Mouse (Mus musculus) cerebellum, postnatal 36 days (tissue): ENCODE results near the gene Ctf2.
"Not testable (repeated sequence)": the region's sequence is repeated elsewhere in the genome, so short reads cannot be mapped to it uniquely, and the experiment has no call there.

ENCODE experiments used
- DNase-seq, 2 experiments: peaks; one replicate each; pipeline ENCODE4 v3.0.0; 2021 to 2022; ENCODE audit warnings: mixed read lengths in 2 of 2

The Ctf2 gene

GRCm38 (mm10) chr7:127712461-127713385 lies 19.2 kb downstream of the Ctf2 start, which contains the start of gene Ctf1:
Gene Ctf1 (plus strand): TSS chr7:127712736.
- peak; percentile 75 to 78 for DNase-seq

- no peak for DNase-seq
Measured at GRCm38 (mm10) chr7:127711456-127711855, 20.5 kb downstream of the Ctf2 start.

DNA sequence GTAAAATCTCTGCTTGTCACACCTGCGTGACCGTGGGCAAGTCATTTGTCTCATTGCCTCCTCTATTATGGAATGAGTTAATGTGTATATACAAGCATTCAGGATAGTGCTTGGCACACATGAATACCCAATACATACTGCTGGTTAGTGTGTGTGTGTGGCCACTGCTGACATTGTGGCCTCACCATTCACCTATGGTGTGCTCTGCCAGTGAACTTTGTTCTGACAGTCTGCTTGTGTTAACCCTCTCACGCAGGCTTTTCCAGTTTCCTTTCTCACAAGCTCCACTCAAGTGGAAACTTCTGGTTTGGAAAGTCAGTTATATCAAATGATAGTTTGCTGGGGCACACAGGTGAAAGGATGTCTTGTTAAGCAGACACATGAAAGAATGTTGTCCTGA lies 20.9 kb downstream of the Ctf2 start:
- DNase-seq: no peak

- no peak for DNase-seq
Measured at GRCm38 (mm10) chr7:127709261-127709979, 22.5 kb downstream of the Ctf2 start.

DNA sequence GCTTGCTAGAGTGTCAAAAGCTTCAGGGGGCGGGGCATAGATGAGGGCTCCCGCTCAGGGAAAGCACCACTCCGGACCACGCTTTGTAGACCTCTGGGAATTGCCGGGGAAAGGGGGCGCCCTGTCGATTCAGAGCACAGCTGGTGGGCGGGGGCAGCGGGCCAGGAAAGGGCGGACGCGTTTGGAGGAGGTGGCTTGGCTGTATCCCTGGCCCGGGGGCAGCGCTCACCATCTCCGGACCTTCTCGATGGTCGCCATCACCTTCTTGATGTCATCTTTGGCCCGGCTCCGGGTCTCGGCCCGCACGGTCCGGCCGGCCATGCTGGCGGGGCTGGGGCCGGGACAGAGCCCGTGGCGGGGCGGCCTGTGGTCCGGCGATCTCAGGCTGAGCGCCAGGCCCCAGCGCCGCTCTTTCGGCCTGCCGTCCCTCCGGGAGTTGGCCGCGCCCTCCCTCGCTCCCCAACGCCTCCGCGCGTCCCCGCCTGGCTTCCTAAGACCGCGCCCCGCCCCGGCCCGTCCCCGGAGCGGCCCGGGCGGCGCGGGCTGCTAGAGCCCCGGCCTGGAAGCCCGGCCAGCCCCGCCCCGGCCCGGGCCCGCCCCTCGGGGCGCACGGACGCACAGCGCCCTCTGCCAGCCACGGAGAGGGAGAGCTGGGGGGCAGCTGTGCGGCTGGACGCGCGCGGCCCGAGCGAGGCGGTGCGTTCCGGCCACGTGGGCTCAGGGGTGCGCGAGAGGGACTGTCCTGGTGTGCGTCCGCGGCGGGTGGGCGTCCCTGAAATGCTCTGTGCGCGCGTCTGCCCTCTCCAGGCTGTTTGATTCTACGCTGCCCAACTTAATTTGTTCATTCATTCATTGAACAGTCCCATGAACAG lies 23.5 kb downstream of the Ctf2 start, which contains the start of gene Bcl7c:
Bcl7c (minus strand) TSS at position 727 of the 872 bp plus-strand sequence.
- DNase-seq: peak; percentile 79 to 84

GRCm38 (mm10) chr7:127707957-127708206 lies 24.1 kb downstream of the Ctf2 start:
- DNase-seq: no peak

DNA sequence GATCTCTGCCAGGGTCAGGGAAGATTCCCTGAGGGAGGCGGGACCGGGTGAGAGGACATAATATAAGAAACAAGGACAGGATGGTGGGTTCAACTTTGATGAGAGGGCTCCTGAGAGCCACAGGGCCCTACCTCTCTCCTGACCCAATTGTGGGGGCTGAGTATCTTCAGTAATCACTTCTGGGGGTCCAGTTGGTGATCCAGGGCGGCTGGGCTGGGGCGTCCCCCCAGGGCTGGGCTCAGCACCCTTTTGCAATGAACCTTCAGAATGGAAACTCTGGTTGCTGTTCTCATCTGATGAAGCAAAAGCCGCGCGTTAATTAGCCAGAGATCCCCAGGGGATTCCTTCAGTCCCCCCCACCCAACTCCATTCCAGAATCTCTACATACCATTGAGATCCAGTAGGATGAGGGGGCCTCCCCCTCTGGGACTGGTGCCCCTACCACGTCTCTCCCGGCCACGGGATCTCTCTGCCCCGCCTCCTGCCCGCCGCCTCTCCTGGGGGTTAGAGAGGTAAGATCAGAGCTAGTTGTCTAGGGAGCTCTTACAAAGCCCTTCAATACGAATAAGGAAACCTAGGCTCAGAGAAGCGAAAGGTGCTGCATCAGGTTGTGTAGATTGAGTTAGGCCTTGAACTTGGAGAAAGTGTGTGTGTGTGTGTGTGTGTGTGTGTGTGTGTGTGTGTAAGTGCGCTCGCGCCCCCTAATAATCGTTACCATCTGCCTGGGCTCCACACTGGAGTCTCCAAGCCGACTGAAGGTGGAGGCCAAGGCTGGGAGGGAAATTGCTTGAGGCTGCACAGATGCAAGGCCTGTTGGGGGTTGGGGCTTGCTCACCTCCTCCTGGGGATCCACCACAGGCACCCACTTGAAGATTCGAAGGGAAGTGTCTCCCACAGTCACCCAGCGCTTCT lies 24.7 kb downstream of the Ctf2 start:
- DNase-seq: peak; percentile 20 to 29

GRCm38 (mm10) chr7:127705706-127706105 lies 26.3 kb downstream of the Ctf2 start:
- DNase-seq: peak; percentile 75 to 76

GRCm38 (mm10) chr7:127704598-127704997 lies 27.4 kb downstream of the Ctf2 start:
- DNase-seq: no peak

DNA sequence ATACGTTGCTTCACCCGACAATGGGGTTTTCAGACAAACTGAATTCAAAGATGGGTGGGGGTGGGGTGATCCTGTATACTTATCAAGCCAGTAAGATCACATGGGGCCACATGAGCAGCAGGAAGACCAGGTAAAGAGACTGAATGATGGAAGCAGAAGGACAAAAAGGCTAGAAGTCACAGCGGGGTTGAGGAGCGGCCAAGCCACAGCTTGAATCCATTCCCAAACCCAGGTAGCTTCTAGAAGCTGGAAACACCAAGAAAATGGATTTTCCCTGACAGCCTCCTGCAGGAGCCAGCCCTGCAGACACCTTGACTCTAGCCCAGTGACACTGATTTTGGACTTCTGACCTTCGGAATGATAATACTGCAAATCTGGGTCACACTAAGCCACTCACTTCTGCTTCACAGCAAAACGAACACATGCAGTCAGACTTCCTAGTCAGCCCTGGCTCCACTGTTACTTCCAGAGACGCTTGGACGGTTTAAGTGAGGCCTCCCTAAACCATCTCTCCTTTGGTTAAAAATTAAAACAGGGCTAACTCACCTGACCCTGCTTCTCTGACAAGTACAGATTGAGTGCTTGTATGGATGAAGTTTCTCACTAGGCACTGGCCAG lies 28.3 kb downstream of the Ctf2 start:
- DNase-seq: peak; percentile 34 to 38

GRCm38 (mm10) chr7:127700712-127701331 lies 31.1 kb downstream of the Ctf2 start:
- DNase-seq: no peak

GRCm38 (mm10) chr7:127698986-127699385 lies 33.0 kb downstream of the Ctf2 start:
- peak; percentile 38 to 42 for DNase-seq

DNA sequence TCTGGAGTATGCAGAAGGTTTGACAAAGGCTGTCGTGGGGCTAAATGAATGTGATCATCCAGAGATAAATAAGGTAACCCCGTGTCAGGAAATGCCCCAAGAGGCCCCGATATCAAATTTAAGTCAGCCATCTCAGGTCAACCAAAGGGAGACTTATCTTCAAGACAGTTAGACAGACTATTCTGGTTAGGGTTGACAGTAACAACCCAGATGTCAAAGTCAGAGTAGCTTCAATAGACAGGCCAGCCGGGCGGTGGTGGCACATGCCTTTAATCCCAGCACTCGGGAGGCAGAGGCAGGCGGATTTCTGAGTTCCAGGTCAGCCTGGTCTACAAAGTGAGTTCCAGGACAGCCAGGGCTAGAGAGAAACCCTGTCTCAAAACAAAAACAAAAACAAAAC lies 38.2 kb downstream of the Ctf2 start:
- not testable (repeated sequence) for DNase-seq

GRCm38 (mm10) chr7:127693290-127693689 lies 38.7 kb downstream of the Ctf2 start:
- DNase-seq: no peak

- peak; percentile 72 for DNase-seq
Measured at GRCm38 (mm10) chr7:127691221-127691989, 40.6 kb downstream of the Ctf2 start.

DNA sequence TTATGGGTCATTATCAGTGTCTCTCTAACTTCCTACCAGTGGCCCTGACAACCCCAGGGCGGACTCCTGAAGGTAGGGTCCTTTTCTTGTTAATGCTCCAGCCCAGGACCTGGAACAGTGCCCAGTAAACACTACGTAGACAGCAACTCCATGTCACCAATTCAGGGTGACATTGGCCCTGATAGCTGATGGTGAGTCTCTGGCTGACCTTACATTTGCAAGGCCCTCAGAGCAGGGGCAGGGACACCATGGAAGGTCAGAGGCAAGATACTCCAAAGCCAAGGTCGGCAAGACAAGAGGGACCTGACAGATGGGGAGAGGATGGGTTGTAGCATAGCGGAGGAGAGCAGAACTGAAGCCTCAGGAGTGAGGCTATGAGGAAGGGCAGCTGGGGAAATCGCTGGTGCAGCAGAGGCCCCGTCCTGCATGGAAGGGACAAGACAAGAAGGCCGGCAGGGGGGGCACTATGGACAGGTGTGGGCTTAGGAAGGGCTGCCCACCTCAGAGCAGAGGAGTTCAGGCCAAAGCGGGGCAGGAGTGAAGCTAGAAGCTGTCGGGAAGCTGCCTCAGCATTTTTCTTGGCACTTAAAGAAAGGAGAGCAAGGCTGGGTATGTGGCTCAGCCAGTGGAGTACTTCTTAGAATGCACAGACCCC lies 42.2 kb downstream of the Ctf2 start:
- no peak for DNase-seq

DNA sequence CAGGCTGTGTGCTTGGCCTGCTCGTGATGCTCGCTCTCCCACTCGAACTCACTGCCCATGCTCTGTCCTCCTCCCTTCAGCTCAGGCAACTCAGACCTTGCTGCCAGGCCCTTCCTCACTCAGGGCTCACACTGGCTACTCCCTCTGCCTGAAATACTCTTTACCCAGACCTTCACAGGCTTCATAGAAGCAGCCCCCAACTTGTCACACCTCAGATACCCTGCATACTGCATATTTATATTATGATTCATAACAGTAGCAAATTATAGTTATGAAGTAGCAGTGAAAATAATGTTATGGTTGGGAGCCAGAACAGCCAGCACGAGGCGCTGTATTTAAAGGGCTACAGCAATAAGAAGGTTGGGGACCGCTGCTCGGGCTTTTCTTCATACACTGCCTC lies 43.0 kb downstream of the Ctf2 start:
- DNase-seq: no peak

DNA sequence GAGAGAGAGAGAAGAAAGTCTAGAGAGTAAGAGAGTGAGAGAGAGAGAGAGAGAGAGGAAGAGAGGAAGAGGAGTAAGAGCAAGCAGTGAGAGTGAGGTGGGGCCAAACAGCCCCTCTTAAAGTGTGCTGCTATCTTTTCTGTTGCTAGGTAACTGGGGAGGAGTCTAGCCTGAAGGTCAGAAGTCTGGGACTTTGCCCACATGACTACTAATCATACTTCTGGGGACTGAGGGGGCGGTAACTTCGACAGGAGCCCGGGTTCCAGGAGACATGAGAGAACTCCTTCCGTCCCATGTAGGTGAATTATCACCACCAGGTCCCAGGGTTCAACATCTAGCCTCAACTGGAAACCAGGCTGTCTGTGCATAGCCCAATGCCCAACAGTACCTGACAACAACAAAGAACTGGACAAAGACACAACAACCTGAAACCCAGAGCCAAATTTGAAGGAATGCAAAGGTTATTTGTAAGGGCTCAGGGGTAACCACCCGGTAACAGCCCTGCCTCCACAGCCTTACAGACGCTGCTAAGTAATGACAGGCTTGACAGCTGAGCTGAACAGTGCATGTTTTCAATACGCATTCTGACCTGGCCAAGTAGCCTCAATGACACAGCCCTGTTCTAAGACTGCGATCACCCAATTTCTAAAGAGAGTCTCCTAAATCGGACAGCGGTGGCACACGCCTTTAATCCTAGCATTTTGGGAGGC lies 45.1 kb downstream of the Ctf2 start:
- DNase-seq: no peak
